Comparison of ENCODE assay signal across 8 mouse cellular contexts in the genomic region with DNA sequence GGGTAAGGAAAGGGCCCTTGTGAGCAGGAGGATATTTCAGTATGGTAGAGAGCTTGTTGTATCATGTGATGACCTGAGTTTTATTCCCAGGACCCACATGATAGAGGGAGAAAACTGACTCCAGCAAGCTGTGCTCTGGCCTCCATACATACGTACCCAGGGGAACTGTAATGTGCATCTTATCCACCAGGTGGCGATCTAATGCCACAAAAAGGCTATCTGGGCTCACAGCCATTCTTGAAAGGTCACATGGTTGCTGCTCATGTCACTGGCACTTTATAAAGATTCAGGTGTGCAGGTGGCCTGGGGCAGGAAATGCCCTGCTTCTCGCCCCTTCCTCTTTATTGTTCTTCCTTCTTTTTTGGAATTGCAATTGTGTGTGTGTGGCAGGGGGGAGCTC. TPM values are rescaled to one million over a fixed set of nuclear protein-coding genes. Genes with fewer than 3 reads are reported as not detected.
A peak's percentile ranks its signal among the peaks of the same experiment; 100 is the strongest.
DNase-seq lines count a peak whose midpoint lies in the region; ATAC-seq and TF ChIP-seq lines count a peak whose summit lies in the region.

No protein-coding gene starts in this region.

- DNase-seq in Patski (ENCODE audit: low read depth, low spot score), result no peak
- peak; percentile 57 for DNase-seq in c-Kit-positive CD71-positive TER-119-positive erythroid progenitor cells, embryonic 14.5 days (ENCODE audit: low spot score)
- peak; percentile 71 to 92 for DNase-seq in layer of hippocampus, postnatal 25 days (ENCODE audit: extremely low spot score in 1 of 2, low spot score in 1 of 2)
- DNase-seq in lung, postnatal 4 days, result peak; percentile 47 to 81
- peak; percentile 68 for DNase-seq in right cerebral cortex, postnatal 25 days

- in situ Hi-C loops in Patski (cut with MboI; ENCODE audit: low pct_unique_long_range_greater_than_20kb), result loop anchor here (5.0 to 25.0 kb wide), 3 partner anchors 375 to 825 kb away; partner anchors contain the start of gene Tmem177

- CTCF ChIA-PET in Patski (lab: Charles Lee), result interaction anchor here (1.3 to 7.7 kb wide), 9 partner anchors 9 to 588 kb away, joined by 3 to 99 read pairs (median 5); no protein-coding TSS in a partner anchor

- 4% methylated on average over 3 of the region's 3 CpGs for WGBS in forebrain, embryonic 16.5 days

- no peak overlapping the region for H3K4me3 ChIP-seq in forebrain, embryonic 16.5 days (replicated peaks; ENCODE audit: low read length)

- no peak overlapping the region for H3K4me2 ChIP-seq in forebrain, embryonic 16.5 days (ENCODE audit: low read length)

- no peaks in the 10 kb centered on the region for H3K9me3 ChIP-seq in forebrain, embryonic 16.5 days (ENCODE audit: control insufficient read depth, low read length)

- peak; percentile 89 for TF ChIP-seq CTCF in Patski (IDR thresholded peaks at IDR 0.05)

- H3K9ac ChIP-seq in forebrain, embryonic 16.5 days (replicated peaks; ENCODE audit: low read depth, low read length), result no peak overlapping the region

- no peaks in the 10 kb centered on the region for H3K27me3 ChIP-seq in Patski
- H3K27me3 ChIP-seq in forebrain, embryonic 16.5 days (replicated peaks; ENCODE audit: control insufficient read depth, insufficient read depth, low read length), result no peaks in the 10 kb centered on the region

- ATAC-seq in Patski, result peak; percentile 22
- peak; percentile 34 for ATAC-seq in forebrain, embryonic 16.5 days
- peak; percentile 86 to 88 for ATAC-seq in hematopoietic stem cell, adult 5-6 weeks (replicated peaks in 1 of 2; ENCODE audit: insufficient read depth in 1 of 2, low FRiP score in 2 of 2, low TSS enrichment in 1 of 2, low read depth in 1 of 2, poor library complexity in 2 of 2, severe bottlenecking in 2 of 2)
- no peak for ATAC-seq in inflammation-experienced regulatory T-cells, adult 6 months

- no peaks in the 10 kb centered on the region; the same call in 1 of the 2 replicates for H3K4me1 ChIP-seq in forebrain, embryonic 16.5 days (replicated peaks; ENCODE audit: control insufficient read depth, insufficient read depth, low read length)

- no peaks in the 10 kb centered on the region for H3K36me3 ChIP-seq in forebrain, embryonic 16.5 days (ENCODE audit: control insufficient read depth, insufficient read depth)

- no peak overlapping the region for H3K27ac ChIP-seq in forebrain, embryonic 16.5 days (ENCODE audit: low read length)

- POLR2A ChIA-PET in Patski (lab: Charles Lee), result interaction anchor here (0.6 kb wide), 1 partner anchor 366 kb away, joined by 6 read pairs; no protein-coding TSS in a partner anchor

RNA-seq across cellular contexts. Expression of gene Gli2, which starts 34.1 kb away (rescaled TPM):
- polyA plus RNA-seq in Patski (2021), result 2.7 TPM
- 4.0 and 4.3 TPM in 2 replicates for polyA plus RNA-seq in forebrain, embryonic 16.5 days (2015; fragmentation: Nextera tagmentation; extraction: Ambion mirVana)
- not detected in 2 replicates for total RNA-seq in hematopoietic stem cell, adult 5-6 weeks (2017)
- total RNA-seq in layer of hippocampus, postnatal 25 days (2021), result 1 to 10 TPM; 3.4 to 4.1 TPM
- polyA plus RNA-seq in inflammation-experienced regulatory T-cells, adult 6 months (2017; shearing (Covaris generic)), result not detected
